Mouse (Mus musculus) colon, adult 2 months (tissue): ENCODE measurements around the gene Olfr1351. TPM values are rescaled to one million over a fixed set of nuclear protein-coding genes. Genes with fewer than 3 reads are reported as not detected.

Experiments
- polyA plus RNA-seq: library from polyadenylated mRNA; depleted of rRNA; stranded (reverse); fragments of >200 nt; gene quantifications from 2 replicates; pipeline ENCODE4 v1.2.3, GENCODE M21; 2012; rRNA removed

The Olfr1351 gene
- polyA plus RNA-seq, result not detected in 2 replicates

DNA sequence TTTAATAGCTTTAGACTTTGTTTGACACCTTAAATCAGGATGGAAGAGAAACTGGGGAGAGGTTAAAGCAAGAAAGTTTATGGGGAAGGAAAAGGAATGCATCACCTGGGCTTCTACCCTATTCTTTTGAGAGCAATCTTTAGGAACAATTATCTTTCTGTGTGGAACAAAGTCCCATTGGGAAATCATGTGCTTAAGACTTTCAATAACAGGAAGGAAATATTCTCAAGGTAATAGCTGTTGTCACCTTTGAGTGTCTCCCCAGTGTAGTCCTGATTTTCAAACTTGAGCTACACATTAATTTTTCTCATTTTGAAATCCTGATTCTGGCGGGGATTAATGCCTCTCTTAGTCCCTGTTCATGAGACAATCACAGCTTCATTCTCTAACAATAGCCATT, at the start of gene Olfr1351:
Gene Olfr1351, plus strand, starts transcription at position 301 of the 400 bp plus-strand sequence.

DNA sequence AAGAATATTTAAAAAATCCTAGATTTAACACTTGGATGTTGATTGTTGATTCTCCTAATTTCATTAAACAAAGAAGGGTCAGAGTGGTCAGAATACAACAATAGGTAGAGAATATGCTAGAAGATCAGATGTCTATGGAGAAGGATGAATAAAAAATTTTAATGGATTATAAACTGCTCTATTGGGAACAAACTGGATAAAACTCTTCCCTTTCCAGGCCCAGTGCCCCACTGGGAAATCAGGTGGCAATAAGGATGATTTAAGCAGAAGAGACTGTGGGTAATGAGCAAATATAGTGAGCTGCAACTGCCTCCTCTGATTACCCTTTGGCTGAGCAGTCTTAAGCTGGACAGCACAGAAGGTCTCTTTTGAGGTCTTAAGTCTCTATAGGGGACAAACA, 49.3 kb upstream of the Olfr1351 start, which contains the start of gene Olfr1353:
Gene Olfr1353, plus strand, starts transcription at position 301 of the 400 bp plus-strand sequence.

DNA sequence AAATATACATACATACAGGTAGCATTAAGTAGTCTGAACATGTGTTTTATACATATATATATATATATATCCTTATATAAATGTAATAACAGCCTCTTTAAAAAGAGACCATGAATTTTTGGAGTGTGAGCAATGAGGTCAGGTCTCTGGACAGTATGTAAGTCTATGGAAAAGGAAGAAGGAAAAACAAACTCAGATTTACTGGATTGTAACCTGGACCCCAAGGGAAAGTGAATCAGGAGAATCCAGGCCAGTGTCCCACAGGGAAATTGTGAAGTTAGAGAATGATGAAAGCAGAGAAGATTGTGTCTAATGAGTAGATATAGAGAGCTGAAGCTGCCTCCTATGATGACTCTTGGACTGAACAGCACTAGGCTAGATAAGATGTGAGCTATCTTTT, 31.5 kb upstream of the Olfr1351 start, which contains the start of gene Olfr1352:
Gene Olfr1352, plus strand, starts transcription at position 301 of the 400 bp plus-strand sequence.

GRCm38 (mm10) chr10:79028441-79028840, 16.2 kb downstream of the Olfr1351 start, which contains the start of gene Olfr57:
Gene Olfr57, plus strand, starts transcription at chr10:79028741.

Other genes starting within 250 kb of the Olfr1351 start
- gene Slc1a6, start 232.0 kb upstream of the Olfr1351 start, polyA plus RNA-seq, result 0.54 and 0.69 TPM in 2 replicates
- gene Olfr1356, start 160.3 kb upstream of the Olfr1351 start, polyA plus RNA-seq, result not detected in 2 replicates
- not detected in 2 replicates for gene Olfr1355, start 136.9 kb upstream of the Olfr1351 start, polyA plus RNA-seq
- not detected in 2 replicates for gene Olfr1354, start 99.3 kb upstream of the Olfr1351 start, polyA plus RNA-seq
- not detected in 2 replicates for gene Olfr8, start 61.8 kb upstream of the Olfr1351 start, polyA plus RNA-seq
- not detected in 2 replicates for gene Olfr1353, start 49.2 kb upstream of the Olfr1351 start, polyA plus RNA-seq
- gene Olfr1352, start 31.4 kb upstream of the Olfr1351 start, polyA plus RNA-seq, result not detected in 2 replicates
- gene Olfr57, start 16.3 kb downstream of the Olfr1351 start, polyA plus RNA-seq, result not detected in 2 replicates
- 0.69 and 0.76 TPM in 2 replicates for gene 2610008E11Rik, start 85.1 kb downstream of the Olfr1351 start, polyA plus RNA-seq
- gene Vmn2r80, start 136.3 kb downstream of the Olfr1351 start, polyA plus RNA-seq, result not detected in 2 replicates
- not detected in 2 replicates for gene Vmn2r81, start 235.2 kb downstream of the Olfr1351 start, polyA plus RNA-seq